Mouse (Mus musculus) small intestine, adult 2 months (tissue): ENCODE results near the gene Ccm2l.

ENCODE experiments used
- CTCF ChIP-seq: fragments of 200-500 bp; IDR thresholded peaks from 2 replicates; pipeline ENCODE4 v1.5.1; 2012; ENCODE audit warnings: low read depth, mild to moderate bottlenecking, control low read depth, inconsistent platforms, low read length, moderate library complexity, mixed read lengths; ENCODE audit not compliant: insufficient replicate concordance, insufficient read length; ENCODE audit errors: extremely low read depth
- POLR2A ChIP-seq: fragments of 200-500 bp; IDR thresholded peaks from 2 replicates; pipeline ENCODE4 v1.6.1; 2012; ENCODE audit warnings: low read depth, mild to moderate bottlenecking, control low read depth, inconsistent platforms, low read length, moderate library complexity

GRCm38 (mm10) chr2:153027501-153027900 lies 38.3 kb upstream of the Ccm2l start:
- TF ChIP-seq CTCF (no peak), POLR2A (no peak)
